Mouse (Mus musculus) right cerebral cortex, postnatal 36 days (tissue): ENCODE measurements at regions not wholly inside any gene's neighbourhood (a gene's known extent, or its start where the extent isn't known, plus 50 kb on each side); places are given as distances from the start of the nearest gene placed in this dataset.

ENCODE experiments used
- DNase-seq, 2 experiments: peaks; one replicate each; pipeline ENCODE4 v3.0.0; 2022; ENCODE audit warnings: low spot score in 2 of 2, mixed read lengths in 1 of 2

GRCm38 (mm10) chr5:83091483-83091882, 263.5 kb downstream of the Tecrl start:
- DNase-seq = no peak

GRCm38 (mm10) chr5:83054819-83055218, 300.2 kb downstream of the Tecrl start:
- DNase-seq = peak; percentile 22 to 54

DNA sequence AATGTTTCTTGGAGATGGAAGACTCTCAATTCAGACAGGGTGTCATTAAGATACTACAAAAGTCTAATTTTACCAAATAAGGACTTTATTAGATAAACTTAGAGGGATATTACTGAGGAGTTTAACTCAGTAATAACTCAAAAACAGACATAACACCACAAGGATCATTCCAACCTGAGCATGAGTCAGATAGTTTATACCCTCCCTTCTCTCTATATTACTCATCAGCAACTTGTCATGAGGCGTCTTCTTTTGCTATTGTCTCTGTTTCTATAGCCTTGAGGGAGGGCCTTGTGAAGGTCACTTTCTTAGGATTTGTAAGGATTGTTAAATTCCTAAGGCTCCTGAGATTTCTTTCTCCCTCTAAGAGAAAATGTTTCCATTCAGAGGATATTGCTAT, 307.8 kb downstream of the Tecrl start:
- no peak for DNase-seq

DNA sequence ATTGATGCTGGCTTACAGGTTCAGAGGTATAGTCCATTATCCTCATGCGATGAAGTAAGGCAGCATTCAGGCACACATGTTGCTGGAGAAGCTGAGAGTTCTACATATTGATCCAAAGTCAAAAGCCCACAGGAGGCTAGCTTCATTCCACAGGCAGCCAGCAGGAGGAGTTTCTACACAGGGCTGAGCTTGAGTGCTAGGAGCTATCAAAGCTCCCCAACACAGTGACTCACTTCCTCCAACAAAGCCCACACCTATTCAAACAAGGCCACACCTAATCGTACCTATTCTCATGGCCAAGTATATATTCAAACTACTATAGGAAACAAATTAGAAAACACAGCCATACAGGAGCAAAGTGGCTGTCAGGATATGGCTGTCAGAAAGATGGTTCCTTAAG, 325.3 kb downstream of the Tecrl start:
- DNase-seq = no peak

DNA sequence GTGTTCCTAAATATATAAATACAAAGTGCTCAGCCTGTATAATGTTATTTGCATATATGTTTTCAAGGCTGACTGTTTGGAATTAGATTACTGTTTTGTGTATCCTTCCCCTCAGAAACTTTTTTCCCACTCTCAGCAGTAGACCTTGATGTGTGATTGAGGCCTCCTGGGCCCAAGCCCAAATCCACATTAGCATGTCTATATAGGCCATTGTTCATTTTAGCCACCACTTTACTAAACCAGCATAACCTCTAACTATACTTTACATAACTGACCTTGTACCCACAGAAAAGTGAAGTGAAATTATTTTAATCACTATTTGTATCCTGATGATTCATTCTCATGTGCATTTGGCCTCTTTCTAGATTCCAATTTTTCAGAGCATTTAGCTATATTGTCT, 349.0 kb downstream of the Tecrl start:
- no peak for DNase-seq

GRCm38 (mm10) chr5:82989056-82989455, 365.9 kb downstream of the Tecrl start:
- DNase-seq = no peak

DNA sequence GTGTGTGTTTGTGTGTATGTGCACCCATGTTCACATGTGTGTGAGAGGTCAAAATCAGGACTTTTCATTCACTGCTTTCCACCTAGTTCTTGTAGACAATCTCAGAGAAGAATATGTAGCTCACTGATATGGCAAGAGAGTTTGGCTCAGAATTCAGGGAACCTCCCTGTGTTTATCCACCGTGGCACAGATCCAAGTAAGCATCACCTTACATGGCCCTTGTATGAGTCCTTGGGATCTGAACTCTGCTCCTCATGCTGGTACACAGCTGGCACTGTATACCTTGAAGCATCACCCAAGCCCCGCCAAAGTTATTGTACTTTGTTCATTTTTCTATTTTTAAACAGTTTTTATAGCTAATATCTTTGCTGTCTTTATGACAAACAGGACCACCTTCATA, 385.7 kb downstream of the Tecrl start:
- DNase-seq = no peak

DNA sequence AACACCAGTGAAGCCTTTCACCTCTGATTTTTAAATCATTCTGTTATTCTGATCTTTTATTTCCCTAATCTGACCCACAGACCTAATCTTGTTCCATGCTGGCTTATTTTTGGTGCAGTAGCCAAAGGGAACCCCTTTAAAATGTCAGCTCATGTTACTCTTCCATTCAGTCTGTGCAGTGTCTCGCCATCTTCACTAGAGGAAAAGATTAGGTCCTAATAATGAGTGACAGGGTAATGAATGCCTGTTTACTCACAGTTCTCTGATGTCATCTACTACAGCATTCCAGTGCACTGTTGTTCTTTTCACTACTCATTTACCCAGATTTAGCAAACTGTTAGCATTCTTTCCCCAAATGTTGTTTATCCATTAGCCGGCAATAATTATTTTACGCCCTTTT, 388.2 kb downstream of the Tecrl start:
- no peak for DNase-seq

GRCm38 (mm10) chr5:82966180-82966579, 388.8 kb downstream of the Tecrl start:
- DNase-seq = peak in 1 of 2 experiments; percentile 36

DNA sequence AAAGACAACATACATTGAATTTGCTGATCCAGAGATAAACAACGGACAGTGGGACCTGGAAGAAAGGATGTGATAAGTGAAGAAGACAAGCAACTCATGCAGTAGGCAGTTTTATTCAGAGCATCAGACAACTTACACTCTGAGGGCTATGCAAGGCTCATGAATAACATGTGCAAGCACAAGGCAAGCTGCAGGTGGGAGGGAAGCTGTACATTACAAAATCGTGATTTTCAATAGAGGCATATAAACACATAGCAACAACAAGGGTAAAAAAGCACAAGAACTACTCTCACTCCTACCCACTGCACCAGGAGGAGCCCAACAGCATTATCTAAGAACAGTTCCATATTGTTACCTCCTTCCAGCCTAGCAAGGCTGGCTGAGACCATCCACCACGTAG, 390.5 kb downstream of the Tecrl start:
- peak in 1 of 2 experiments; percentile 14 for DNase-seq

DNA sequence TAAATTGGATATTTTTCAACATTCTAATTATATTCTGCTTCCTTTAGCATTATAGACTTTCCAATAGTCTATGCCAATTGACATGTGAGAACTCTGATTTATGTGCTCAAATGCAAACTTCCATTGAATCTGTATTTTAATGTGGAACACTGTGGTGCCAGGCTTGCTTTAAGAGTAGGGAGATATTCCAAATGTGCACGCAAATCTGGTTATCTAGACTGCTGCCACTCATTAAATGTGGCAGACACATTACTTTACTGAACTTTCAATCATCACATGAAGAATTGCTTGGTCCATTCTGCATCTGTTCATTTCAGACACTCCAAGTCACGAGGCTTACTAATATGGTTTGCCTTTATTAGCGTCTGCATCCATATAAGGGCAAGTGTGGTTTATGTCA, 399.0 kb downstream of the Tecrl start:
- no peak for DNase-seq

DNA sequence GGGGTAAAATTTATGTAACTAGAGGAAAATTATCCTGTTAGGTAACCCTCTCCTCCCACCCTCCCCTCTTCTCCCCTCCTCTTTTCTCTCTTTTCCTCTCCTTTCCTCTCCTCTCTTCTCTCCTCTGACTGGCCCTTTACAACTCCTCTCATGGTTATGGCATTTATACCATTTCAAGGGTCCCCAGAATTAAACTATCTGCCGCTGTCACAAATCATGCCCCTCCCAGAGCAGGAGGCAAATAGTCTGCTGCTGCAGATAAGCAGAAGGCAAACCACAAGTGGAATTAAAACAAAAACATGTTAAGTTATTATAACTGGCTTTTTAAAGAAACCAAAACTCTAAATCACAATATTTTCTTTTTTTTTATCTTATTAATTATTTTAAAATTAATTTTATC, 407.9 kb downstream of the Tecrl start:
- DNase-seq = no peak

DNA sequence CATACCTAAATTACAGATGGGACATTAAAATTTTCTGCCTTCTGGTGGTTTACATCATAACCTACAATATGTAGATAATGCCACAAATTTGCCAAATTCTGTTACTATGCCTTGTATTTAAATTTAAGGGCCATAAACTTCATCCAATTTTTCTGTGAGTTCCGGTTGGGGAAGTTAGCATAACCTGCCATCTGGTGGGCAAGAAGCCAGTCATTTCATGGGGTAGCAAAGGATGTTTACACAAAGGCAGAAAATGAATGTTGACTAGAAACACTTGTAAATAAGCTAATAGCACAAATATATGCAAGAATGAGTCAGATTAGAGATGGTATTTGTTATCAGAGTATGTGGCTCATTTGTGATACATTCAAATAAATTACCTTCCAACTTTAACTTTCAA, 415.2 kb downstream of the Tecrl start:
- no peak for DNase-seq

DNA sequence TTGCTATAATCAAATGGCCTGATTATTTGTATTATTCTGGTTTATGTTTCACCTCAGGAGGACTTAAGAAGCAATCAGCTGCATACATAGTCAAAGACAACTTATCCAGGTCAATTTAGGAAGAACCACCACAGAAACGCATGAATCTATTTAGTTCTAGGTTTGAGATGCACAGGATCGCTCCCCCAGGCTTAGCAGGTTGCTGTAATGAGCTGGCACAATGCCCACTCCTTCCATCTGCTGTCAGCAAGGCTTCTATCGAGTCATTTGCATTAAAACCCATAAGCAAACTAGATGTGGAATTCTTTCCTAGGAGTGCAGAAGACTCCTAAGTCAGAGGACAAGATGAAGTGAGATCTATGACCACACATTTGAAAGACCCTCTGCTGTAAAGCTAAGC, 455.6 kb downstream of the Tecrl start:
- DNase-seq = peak; percentile 30 to 61

- DNase-seq = no peak
These were observed 456.1 kb downstream of the Tecrl start for GRCm38 (mm10) chr5:82898912-82899311.

DNA sequence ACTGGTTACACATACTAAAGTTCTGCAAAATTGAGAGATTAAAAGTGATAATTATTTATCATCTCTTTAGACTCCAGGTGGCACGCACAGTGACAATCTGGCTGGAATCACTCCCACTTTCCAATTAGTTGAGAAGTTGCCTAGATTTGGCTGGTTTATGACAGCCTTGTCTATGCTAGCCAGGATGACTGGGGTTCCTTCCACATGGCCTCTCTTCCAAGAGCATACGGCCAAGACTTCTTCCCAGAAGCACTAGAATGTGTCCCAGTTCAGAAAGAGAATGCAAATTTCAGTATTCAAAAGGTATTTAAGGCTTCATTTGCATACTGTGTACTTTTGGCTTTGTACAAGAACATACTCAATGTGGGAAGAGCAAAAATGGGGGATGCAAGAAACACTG, 456.6 kb downstream of the Tecrl start:
- peak in 1 of 2 experiments; percentile 34 for DNase-seq

- DNase-seq = no peak
These were observed 485.7 kb downstream of the Tecrl start for GRCm38 (mm10) chr5:82869264-82869663.

DNA sequence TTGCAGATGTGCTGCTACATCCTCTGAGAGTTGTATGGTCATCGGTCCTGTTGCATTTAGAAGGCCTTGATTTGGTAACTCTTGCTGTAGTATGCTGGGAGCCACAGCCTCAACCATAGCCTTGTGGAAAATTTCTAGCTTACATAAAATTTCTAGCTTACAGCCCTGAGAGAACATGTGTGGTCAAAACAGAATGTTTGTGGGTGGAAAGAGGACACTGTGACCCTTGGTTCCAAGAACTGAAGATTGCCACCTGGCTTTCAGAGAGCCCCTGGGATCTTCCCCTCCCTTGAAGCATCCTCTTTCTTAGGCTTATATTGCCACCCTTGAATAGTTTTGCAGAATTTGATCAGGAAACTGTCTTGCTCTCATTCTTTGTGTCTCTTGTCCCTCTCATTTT, 490.6 kb downstream of the Tecrl start:
- DNase-seq = no peak

GRCm38 (mm10) chr5:82825327-82825726, 529.7 kb downstream of the Tecrl start:
- no peak for DNase-seq

DNA sequence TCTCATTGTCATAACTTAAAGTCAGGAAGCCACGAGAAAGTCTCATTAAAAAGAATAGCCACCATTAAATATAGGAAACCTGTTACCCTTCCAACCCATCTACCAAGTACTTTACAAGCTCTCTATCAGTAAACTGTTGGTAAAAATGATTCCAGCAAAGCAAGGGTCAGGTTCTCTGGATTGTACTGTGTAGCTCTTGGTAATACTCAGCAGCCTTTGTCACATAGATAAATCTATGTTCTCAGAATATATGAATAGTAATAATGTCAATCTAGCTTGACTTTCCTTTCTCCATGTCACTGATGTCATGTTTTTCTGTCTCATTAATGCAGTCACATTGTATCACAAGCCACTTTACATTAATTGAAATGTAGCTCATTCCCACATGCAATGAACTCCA, 561.8 kb downstream of the Tecrl start:
- no peak for DNase-seq
